Mouse (Mus musculus) frontal cortex, postnatal 14 days (tissue): ENCODE measurements around the gene Slc25a22.
A peak's percentile ranks its signal among the peaks of the same experiment; 100 is the strongest.

ENCODE experiments used
- DNase-seq, 2 experiments: peaks; one replicate each; pipeline ENCODE4 v3.0.0; 2022; ENCODE audit warnings: low spot score in 2 of 2

Gene Slc25a22

DNA sequence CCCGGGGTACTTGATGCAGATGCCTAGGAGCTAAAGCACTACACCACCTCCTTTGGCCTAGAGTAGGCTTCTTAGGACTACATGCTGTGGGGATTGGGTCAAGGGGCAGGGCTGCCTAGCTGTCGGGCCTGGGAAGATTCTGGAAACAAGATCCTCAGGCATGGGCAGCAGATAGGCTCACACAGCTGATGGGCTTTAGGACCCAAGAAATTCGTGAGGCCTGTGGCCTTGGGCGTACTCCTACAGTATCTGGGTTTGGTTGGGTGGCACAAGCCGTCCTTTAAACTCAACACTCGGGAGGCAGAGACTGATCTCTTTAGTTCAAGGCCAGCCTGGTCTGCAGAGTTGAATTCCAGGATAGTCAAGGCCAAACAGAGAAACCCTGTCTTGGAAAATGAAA lies 34.5 kb upstream of the Slc25a22 start:
- DNase-seq = no peak

- DNase-seq = no peak
These were observed 33.5 kb upstream of the Slc25a22 start for GRCm38 (mm10) chr7:141471236-141471635.

DNA sequence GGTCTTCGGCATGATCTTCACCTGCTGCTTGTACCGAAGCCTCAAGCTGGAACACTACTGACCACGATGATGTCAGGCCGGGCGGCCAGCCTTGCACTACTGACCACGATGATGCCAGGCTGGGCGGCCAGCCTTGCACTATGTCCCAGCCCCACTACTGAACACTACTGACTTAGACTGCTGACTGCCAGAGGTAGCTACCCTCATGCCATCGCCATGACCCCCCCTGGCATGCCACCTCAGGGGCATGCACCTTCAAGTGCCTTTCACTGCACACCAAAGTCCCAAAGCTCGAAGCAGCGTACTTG lies 32.9 kb upstream of the Slc25a22 start:
- no peak for DNase-seq

DNA sequence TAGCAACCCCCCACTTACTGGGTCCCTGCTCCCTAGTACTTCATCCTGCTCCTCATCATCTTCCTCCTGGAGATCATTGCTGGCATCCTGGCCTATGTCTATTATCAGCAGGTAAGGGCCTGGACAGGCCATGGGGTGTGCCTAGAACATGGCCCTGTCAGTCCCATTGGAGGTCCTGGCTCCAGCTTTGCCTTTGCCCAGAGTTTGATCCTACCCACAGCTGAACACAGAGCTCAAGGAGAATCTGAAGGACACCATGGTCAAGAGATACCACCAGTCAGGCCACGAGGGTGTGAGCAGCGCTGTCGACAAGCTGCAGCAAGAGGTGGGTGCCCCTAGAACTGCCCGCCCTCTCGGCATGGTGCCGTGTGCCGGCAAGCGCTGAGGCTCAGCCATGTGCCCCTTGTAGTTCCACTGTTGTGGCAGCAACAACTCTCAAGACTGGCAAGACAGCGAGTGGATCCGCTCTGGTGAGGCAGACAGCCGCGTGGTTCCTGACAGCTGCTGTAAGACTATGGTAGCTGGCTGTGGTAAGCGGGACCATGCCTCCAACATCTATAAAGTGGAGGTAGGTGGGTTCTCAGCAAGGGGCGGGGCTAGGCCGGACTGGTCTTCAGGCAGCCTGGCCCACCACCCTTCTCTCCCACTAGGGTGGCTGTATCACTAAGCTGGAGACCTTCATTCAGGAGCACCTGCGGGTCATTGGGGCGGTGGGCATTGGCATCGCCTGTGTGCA lies 32.4 kb upstream of the Slc25a22 start:
- DNase-seq = no peak

DNA sequence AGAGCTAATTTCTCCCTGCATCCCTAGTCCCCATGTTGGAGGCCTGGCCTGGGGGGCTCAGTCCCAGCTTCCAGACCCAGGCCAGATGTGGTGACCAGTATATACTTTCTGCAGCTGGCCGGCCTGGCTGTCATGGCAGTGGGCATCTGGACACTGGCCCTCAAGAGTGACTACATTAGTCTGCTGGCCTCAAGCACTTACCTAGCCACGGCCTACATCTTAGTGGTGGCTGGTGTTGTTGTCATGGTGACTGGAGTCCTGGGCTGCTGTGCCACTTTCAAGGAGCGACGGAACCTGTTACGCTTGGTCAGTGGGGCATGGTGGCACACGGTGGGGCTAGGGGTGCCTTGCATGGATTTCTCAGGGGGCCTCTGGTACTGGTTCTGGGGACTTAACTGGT lies 31.7 kb upstream of the Slc25a22 start:
- DNase-seq = no peak

GRCm38 (mm10) chr7:141468522-141469211 lies 31.0 kb upstream of the Slc25a22 start:
- no peak for DNase-seq

- no peak for DNase-seq
These were observed 30.5 kb upstream of the Slc25a22 start for GRCm38 (mm10) chr7:141468164-141468521.

DNA sequence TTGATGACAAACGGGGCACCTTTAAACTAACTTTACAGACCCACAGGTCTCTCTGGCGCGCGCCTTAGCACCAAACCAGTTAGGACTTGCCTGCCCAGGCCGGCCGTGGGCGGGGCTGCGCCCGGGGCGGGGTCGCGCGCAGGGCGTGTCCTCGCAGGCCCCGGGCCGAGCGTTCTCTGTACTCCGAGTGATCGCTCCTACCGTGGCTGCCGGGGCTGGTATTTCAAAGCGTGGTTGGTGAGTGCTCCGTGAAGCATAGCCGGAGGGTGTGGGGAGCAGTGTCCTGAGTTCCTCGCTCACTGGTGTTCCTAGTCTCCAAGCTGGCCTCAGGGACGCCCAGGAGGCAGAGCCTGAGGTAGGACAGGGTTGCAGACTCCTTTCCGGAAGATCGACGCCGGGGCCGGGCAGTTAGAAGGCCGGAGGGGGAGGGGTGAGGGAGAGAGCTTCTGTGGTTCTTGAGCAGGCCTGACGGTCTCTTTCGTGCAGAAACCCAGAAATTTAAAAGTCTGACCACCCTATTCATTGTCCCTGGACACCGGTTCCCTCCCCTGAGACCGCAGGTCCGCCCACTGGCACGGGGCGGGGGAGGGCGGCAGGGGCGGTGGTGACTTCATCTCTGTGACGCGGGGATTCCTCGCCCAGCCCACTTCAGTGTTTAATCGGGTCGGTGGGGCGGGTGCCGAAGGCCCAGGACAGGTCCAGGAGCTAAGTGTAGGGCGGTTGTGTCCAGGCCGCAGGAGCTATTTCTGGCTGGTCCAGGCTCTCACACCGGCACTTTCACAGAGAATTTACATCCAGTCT lies 29.7 kb upstream of the Slc25a22 start, which contains the start of gene Cd151:
Gene Cd151, plus strand, starts transcription at position 163 of the 801 bp plus-strand sequence.
- DNase-seq = peak in 1 of 2 experiments; percentile 52

GRCm38 (mm10) chr7:141466607-141467148 lies 29.0 kb upstream of the Slc25a22 start:
- DNase-seq = no peak

GRCm38 (mm10) chr7:141466045-141466394 lies 28.3 kb upstream of the Slc25a22 start:
- no peak for DNase-seq

GRCm38 (mm10) chr7:141465388-141466044 lies 27.8 kb upstream of the Slc25a22 start:
- DNase-seq = peak in 1 of 2 experiments; percentile 8

DNA sequence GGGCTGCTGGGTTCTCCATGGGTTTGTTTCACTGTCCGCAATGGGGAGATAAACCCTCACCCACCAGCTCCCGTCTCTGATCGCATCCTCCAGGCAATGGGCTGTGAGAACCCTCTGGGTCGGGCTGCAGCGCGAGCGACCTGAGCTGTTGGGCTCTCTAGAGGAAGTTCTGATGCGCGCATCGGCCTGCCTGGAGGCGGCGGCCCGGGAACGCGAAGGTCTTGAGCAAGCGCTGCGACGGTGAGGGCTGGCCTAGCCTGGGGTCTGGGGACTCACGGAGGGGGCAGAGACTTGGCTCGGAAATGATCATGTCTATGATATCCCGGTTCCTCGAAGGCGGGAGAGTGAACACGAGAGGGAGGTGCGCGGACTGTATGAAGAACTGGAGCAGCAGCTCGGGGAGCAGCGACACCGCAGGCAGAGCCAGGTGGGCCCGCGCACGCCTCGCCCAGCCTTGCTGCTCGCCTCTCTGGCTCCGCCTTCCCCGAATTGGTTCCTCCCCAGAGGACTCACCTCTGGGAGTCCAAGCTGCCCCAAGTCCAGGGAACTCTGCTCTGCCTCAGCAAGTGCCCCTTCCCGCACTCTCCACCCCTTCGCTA lies 27.0 kb upstream of the Slc25a22 start:
- DNase-seq = no peak

GRCm38 (mm10) chr7:141463824-141464602 lies 26.3 kb upstream of the Slc25a22 start:
- no peak for DNase-seq

GRCm38 (mm10) chr7:141462333-141462821 lies 24.7 kb upstream of the Slc25a22 start:
- DNase-seq = no peak

DNA sequence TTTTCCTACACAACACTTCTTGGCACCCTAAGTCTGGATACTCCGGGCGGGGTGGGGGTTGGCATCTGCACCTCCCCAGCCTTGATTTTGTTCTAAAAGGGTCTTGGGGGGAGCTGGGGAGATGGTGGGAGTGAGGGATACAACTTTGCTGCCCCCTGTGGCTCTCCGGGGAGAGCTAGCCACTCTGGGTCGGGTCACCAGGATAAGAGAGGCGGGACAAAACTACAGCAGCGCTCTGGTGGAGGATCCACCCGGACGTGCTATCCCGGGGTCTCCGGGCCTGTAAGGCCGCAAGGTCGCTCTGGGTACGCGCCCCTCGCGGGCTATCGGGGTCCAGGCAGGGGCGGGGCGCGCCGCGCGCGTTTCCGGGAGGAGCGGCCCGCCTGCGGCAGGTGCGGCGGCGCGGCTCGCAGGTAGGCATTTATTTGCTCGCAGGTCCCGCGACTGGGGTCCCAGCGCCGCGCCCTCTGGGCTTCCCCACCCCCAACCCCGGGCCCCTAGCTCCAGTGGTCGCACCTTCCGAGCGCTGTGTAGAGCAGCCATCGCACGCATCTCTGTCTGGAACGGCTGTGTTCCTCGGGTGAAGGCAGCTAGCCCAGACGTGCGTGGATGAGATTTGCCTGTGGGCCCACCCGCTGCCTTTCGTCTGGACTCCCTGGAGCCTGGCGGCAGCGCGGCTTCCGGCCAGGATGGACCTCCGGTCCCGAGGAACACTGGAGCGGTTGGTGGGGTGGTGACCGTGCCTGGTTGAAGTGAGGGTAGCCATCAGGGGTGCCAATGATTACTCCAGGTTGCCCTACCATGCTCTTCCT lies 24.0 kb upstream of the Slc25a22 start:
- no peak for DNase-seq

DNA sequence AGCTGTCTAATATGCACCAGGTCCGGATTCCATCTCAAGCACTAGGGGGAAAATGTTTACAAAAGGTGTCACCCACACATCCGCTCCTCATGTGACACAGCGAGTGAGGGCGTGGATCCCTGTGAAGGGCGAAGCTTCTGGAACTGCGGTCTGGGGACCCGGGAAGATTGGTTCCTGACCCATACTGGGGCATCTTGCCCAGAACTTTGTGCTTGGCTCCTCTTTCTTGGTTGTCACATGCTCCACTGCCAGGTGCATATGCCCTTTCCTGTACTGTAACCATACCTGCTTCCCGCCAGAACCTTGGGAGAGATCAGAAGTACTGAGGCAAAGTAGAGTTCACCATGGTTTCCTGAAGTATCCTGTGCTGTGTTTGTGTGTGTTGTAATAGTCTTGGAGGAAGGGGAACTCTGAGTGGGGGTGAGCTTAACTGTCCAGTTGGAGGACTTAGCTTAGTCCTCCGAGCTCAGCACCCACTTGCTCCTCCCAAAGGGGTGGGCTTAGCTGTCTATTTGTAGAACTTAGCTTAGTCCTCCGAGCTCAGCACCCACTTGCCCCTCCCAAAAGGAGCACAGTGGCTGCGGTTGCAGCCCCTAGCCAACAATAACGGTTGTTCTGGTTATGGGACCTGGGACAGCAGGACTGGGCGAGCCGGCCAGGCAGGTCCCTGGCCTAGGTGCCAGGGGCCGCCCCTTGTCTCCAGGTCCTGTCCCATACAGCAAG lies 22.9 kb upstream of the Slc25a22 start, which contains the start of gene Cracr2b:
Gene Cracr2b, plus strand, starts transcription at position 704 of the 723 bp plus-strand sequence.
- no peak for DNase-seq

- no peak for DNase-seq
These were observed 22.3 kb upstream of the Slc25a22 start for GRCm38 (mm10) chr7:141460001-141460390.

DNA sequence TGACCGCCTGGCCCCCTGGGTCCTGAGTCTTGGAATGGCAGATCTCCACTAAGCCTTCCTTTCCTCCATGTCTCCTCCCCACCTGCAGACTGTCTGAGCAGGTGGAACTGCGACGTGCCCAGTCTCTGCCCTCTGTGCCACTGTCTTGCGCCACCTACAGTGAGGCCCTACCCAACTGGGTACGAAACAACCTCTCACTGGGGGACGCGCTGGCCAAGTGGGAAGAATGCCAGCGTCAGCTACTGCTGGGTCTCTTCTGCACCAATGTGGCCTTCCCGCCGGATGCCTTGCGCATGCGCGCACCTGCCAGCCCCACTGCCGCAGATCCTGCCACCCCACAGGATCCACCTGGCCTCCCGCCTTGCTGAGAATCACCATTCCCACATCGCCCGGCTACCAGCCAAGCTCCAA lies 21.6 kb upstream of the Slc25a22 start:
- no peak for DNase-seq

GRCm38 (mm10) chr7:141458661-141459060 lies 21.0 kb upstream of the Slc25a22 start:
- DNase-seq = no peak
